Mouse (Mus musculus): Measurements from ENCODE around the gene Eef2.

GRCm38 (mm10) chr10:81168521-81169244, 7.7 kb upstream of the Eef2 start:
- TF ChIP-seq CTCF (IDR thresholded peaks at IDR 0.05) = no peak
- no peak for TF ChIP-seq EP300 (IDR thresholded peaks at IDR 0.05)
